Mouse (Mus musculus): ENCODE measurements around the gene Gpr152. TPM values are rescaled to one million over a fixed set of nuclear protein-coding genes. Genes with fewer than 3 reads are reported as not detected.

Gene Gpr152
- total and polyA plus RNA-seq, 2 experiments from 2014 or later = 0.19 TPM; not detected in 1

DNA sequence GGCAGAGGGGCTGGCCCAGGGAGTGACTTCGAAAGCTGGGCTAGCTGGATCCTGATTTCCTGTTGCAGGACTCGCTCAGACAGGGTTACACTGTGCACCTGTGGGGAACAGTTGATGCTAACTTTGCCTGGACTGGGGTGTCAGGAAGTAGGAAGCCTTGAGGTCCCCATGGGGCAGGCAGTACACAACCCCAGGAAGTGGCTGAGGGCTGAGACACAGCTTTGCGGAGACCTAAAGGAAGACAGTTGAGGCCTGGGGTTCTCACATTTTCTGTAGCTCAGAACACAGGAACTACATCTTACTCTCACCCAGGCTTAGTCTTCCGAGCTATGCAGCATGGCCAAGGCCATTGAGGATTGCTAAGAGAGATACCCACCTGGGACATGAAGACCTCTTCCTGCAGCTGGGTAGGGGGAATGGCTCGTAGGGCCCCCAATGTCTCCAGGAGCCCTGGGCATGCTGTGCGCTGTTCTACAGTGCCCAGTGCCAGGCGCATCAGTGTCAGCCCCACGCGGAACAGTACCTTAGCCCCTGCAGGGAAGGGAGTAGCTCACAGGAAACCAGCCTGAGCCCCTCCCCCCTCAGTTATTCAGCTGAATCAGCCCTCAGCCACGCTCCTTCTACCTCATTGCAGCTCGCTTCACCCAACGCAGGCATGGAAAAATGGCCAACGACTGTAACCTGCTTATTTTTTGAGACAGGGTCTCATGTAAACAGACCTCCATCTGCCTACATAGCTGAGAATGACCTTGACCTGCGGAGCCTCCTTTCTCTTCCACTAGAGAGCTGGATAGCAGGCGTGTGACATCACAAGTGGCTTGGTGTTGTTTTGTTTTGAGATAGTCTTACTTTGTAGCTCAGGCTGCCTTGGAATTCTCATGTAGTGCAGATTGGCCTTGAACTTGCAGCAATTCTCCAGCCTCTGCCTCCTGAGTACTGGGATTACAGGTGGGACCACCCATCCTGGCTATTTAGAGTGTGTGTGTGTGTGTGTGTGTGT lies 45.7 kb downstream of the Gpr152 start:
- DNase-seq (no peak), ATAC-seq (no peak)
- TF ChIP-seq CTCF (IDR thresholded peaks at IDR 0.05; ENCODE audit: low read depth) = no peak
- Histone ChIP-seq H3K4me3 (ENCODE audit: low read depth, low read length) (no peak overlapping the region), H3K27me3 (ENCODE audit: insufficient read depth, low read length) (no peaks in the 10 kb centered on the region), H3K4me1 (ENCODE audit: insufficient read depth) (no peaks in the 10 kb centered on the region; the same call in 1 of the 2 replicates), H3K9me3 (ENCODE audit: low read length) (no peaks in the 10 kb centered on the region), H3K27ac (ENCODE audit: low read depth, low read length) (no peak overlapping the region), H3K4me2 (ENCODE audit: low read depth) (no peak overlapping the region), H3K36me3 (ENCODE audit: insufficient read depth) (no peaks in the 10 kb centered on the region), H3K9ac (no peak overlapping the region)
- 63% methylated on average over 15 of the region's 15 CpGs for WGBS

DNA sequence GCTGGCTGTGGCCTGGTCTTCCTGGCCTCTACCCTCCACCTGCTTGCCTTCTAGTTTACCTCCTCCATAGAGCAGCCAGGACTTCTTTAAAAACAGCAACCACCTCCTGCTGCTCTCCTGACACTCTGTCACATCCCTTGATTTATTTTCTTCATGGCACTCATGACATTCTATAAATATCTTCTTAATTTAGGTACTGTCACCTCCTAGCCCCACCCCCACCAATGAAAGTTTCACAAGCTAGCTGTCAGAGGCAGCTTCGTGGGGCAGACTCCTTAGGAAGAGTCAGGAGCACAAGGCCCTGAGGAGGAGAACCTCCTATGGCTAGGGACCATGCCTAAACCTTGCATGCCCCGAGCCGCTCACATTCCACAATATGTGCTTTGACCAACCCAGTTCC lies 47.7 kb downstream of the Gpr152 start:
- Histone ChIP-seq H3K27ac (ENCODE audit: low read depth, low read length) (no peak overlapping the region), H3K4me2 (ENCODE audit: low read depth) (no peak overlapping the region), H3K4me3 (ENCODE audit: low read depth, low read length) (no peak overlapping the region), H3K4me1 (ENCODE audit: insufficient read depth) (no peaks in the 10 kb centered on the region), H3K9me3 (ENCODE audit: low read length) (no peaks in the 10 kb centered on the region), H3K36me3 (ENCODE audit: insufficient read depth) (no peaks in the 10 kb centered on the region), H3K9ac (no peak overlapping the region), H3K27me3 (ENCODE audit: insufficient read depth, low read length) (no peaks in the 10 kb centered on the region)
- 73% methylated on average over 3 of the region's 3 CpGs for WGBS
- DNase-seq (no peak), ATAC-seq (no peak)
- TF ChIP-seq CTCF (IDR thresholded peaks at IDR 0.05; ENCODE audit: low read depth) = no peak

GRCm38 (mm10) chr19:4189051-4189620 lies 49.5 kb downstream of the Gpr152 start:
- Histone ChIP-seq H3K9me3 (ENCODE audit: low read length) (no peaks in the 10 kb centered on the region), H3K27ac (ENCODE audit: low read depth, low read length) (no peak overlapping the region), H3K9ac (no peak overlapping the region), H3K4me2 (ENCODE audit: low read depth) (no peak overlapping the region), H3K4me3 (ENCODE audit: low read depth, low read length) (no peak overlapping the region), H3K27me3 (ENCODE audit: insufficient read depth, low read length) (no peaks in the 10 kb centered on the region), H3K4me1 (ENCODE audit: insufficient read depth) (peaks cover 11% of the 10 kb centered on the region; the same call in 1 of the 2 replicates), H3K36me3 (ENCODE audit: insufficient read depth) (peaks cover 10% of the 10 kb centered on the region)
- no peak for DNase-seq
- no peak for TF ChIP-seq CTCF (IDR thresholded peaks at IDR 0.05; ENCODE audit: low read depth)
- no peak for ATAC-seq
- WGBS = 81% methylated on average over 12 of the region's 12 CpGs

GRCm38 (mm10) chr19:4190831-4191334 lies 51.3 kb downstream of the Gpr152 start, which contains the start of gene Tbc1d10c:
Gene Tbc1d10c, minus strand, starts transcription at chr19:4191284.
- H3K9me3 ChIP-seq (ENCODE audit: low read length) = no peaks in the 10 kb centered on the region
- no peak for TF ChIP-seq CTCF (IDR thresholded peaks at IDR 0.05; ENCODE audit: low read depth)
- no peak for ATAC-seq
- peaks cover 27% of the 10 kb centered on the region for H3K36me3 ChIP-seq (ENCODE audit: insufficient read depth)
- DNase-seq = no peak
- H3K4me2 ChIP-seq (ENCODE audit: low read depth) = peak within 1 kb of the TSS; percentile 88
- peak within 1 kb of the TSS; percentile 94 for H3K27ac ChIP-seq (ENCODE audit: low read depth, low read length)
- peaks cover 11% of the 10 kb centered on the region; the same call in 1 of the 2 replicates for H3K4me1 ChIP-seq (ENCODE audit: insufficient read depth)
- whole genome bisulfite sequencing = 76% methylated on average over 4 of the region's 4 CpGs
- H3K27me3 ChIP-seq (ENCODE audit: insufficient read depth, low read length) = no peaks in the 10 kb centered on the region
- H3K9ac ChIP-seq = peak within 1 kb of the TSS; percentile 95
- peak within 1 kb of the TSS; percentile 95 for H3K4me3 ChIP-seq (ENCODE audit: low read depth, low read length)

- Histone ChIP-seq H3K9ac (peak within 1 kb of the TSS; percentile 95), H3K4me1 (ENCODE audit: insufficient read depth) (peaks cover 11% of the 10 kb centered on the region; the same call in 1 of the 2 replicates)
These were observed 52.1 kb downstream of the Gpr152 start, which contains the start of gene Ppp1ca for GRCm38 (mm10) chr19:4191528-4192250. Gene Ppp1ca, plus strand, starts transcription at chr19:4192065.

DNA sequence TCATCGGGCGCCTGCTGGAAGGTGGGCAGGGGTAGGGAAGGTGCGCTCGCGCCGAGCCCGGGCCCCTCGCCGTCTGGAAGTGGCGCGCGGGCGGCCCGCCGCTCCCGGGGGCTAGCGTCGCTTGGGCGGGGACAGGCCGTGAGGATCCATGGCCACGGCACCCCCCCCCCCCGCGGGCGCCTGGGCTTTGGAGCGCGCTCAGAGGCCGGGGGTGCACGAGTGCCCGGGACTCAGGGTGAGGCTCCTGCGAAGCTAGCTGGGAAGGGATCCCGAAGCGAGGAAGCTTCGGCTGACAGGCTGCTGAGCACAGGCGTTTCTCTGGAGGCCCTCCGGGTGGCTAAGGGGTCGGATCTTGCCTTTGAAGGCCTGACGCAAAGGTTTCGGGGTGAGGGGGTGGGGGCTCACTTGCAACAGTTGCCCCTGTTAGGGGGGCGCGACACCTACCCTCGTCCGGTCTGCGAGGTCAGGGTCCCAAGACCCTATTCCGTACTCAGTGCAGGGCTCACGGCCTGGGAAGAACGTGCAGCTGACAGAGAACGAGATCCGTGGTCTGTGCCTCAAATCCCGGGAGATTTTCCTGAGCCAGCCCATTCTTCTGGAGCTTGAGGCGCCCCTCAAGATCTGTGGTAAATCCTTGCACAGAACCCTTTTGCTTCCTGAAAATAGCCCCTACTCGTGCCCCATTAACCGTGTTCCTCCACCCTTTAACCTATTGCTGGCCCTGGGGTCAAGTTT lies 52.8 kb downstream of the Gpr152 start:
- peaks cover 42% of the 10 kb centered on the region for H3K36me3 ChIP-seq (ENCODE audit: insufficient read depth)
- H3K27me3 ChIP-seq (ENCODE audit: insufficient read depth, low read length) = no peaks in the 10 kb centered on the region
- peak; percentile 64 for ATAC-seq
- 1% methylated on average over 45 of the region's 52 CpGs for WGBS
- TF ChIP-seq CTCF (IDR thresholded peaks at IDR 0.05; ENCODE audit: low read depth) = no peak
- H3K4me2 ChIP-seq (ENCODE audit: low read depth) = peak overlapping the region; percentile 88
- peak overlapping the region; percentile 95 for H3K4me3 ChIP-seq (ENCODE audit: low read depth, low read length)
- peak overlapping the region; percentile 94 for H3K27ac ChIP-seq (ENCODE audit: low read depth, low read length)
- peak overlapping the region; percentile 95 for H3K9ac ChIP-seq
- peaks cover 11% of the 10 kb centered on the region; the same call in 1 of the 2 replicates for H3K4me1 ChIP-seq (ENCODE audit: insufficient read depth)
- H3K9me3 ChIP-seq (ENCODE audit: low read length) = no peaks in the 10 kb centered on the region
- peak; percentile 49 for DNase-seq

More at GRCm38 (mm10) chr19:4191528-4192250, 52.1 kb downstream of the Gpr152 start, which contains the start of gene Ppp1ca:
- TF ChIP-seq CTCF (IDR thresholded peaks at IDR 0.05; ENCODE audit: low read depth) = peak; percentile 81
- Histone ChIP-seq H3K4me3 (ENCODE audit: low read depth, low read length) (peak within 1 kb of the TSS; percentile 95), H3K4me2 (ENCODE audit: low read depth) (peak within 1 kb of the TSS; percentile 88), H3K36me3 (ENCODE audit: insufficient read depth) (peaks cover 34% of the 10 kb centered on the region), H3K27ac (ENCODE audit: low read depth, low read length) (peak within 1 kb of the TSS; percentile 94), H3K9me3 (ENCODE audit: low read length) (no peaks in the 10 kb centered on the region), H3K27me3 (ENCODE audit: insufficient read depth, low read length) (no peaks in the 10 kb centered on the region)
- 5% methylated on average over 42 of the region's 47 CpGs for WGBS
- ATAC-seq = peak; percentile 93
- DNase-seq = peak; percentile 93

Measured in forebrain, postnatal 0 days (tissue).